Mouse (Mus musculus) left cerebral cortex, postnatal 25 days (tissue): ENCODE data around the gene Aaas. TPM values are rescaled to one million over a fixed set of nuclear protein-coding genes. Genes with fewer than 3 reads are reported as not detected.
A peak's percentile ranks its signal among the peaks of the same experiment; 100 is the strongest.

Experiments
- DNase-seq, 2 experiments: peaks; one replicate each; pipeline ENCODE4 v3.0.0; 2022; ENCODE audit warnings: low spot score in 2 of 2, mixed read lengths in 1 of 2
- intact Hi-C: fragments of 180-260 bp; cut with DNase I; formaldehyde crosslinking; loops from one replicate; pipeline ENCODE4 v1.15.1; 2025
- total RNA-seq, 2 experiments: library from RNA; stranded (reverse); gene quantifications; 2 replicates each; pipeline ENCODE4 v1.2.3; 2021

Aaas gene
- 10 to 100 TPM; 14.0 to 16.6 TPM for total RNA-seq

DNA sequence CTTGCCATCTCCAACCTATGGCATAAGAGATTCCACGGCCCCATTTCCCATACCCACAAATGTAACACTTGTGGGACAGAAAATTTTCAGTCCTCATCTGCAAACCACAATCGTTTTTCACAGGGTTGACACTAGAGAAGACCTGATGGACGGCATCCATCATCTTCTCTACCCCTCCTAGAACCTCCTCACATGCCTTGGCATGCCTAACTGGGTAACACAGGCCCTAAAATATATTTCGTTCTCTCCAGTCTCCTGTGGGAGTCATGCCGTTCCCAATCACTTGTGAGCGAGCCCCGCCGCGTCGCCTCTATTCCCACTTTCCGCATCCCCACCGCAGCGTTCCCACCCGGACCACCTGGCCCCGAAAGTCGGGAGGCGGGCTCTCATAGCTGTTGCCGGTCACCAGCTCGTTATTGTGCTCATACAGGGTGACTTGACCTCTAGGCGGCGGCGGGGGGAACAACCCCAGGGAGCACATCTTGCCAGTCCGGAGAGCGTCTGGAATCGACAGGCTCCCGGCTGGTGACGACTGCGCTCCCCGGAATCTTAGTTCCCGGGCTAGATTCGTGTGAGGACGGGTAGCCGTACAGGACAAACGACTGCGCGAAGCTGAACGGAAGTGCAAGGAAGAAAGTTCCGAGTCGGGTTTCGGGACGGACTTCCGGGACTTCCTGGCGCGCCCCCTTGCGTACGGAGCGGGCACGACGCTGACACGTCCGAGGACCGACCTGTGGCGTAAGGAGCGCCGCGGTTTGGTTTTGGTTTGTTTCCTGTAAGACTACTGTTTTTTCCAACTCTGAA lies at the start of gene Aaas:
Gene Aaas, minus strand, starts transcription at position 634 of the 804 bp plus-strand sequence.
- peak; percentile 94 to 96 for DNase-seq
- intact Hi-C loops, result no loop called here

DNA sequence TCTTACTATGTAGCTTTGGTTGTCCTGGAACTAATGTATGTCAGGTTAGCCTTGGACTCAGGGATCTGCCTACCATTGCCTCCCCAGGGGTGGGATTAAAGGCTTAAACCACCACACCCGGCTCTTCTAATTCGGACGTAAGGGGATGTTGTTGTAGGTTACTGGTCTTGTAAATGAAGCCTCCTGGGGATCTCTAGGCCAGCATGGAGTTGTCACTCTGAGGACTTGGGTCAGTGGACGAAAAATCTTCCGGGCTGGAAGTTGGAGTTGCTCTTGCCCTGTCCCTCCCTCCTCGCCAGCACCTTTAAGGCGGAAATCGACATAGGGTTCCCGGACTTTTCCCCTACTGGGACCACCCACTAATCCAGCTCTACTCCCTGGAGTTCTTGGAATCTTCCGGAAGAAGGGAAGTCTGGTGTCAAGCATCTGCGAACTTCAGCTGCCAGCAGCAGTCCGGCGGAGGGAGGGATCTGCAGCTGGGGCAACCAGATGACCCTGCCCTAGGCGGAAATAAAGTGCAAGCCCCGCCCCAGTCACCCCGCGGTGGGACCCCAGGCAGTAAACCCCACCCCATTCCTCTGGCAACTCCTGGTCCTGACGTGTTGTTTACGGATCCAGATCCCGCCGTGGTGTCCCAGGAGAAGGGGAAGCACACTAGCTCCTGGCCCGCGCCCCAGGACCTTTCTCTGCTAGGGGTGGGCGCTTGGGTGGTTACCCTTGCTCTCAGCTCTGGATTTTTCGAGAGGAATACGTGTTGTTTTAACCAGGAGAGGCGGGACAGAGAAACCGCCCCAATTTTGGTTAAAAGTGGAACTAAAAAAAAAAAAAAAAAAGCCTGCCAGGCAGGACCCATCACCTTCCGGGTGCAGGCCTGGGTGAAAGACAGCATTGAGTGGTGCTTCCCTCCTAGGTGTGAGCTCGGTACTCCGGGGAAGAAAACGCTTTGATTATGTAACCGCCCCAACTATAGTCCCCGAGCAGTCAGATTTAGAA lies 49.0 kb upstream of the Aaas start:
- intact Hi-C loops, result no loop called here
- peak; percentile 46 to 59 for DNase-seq

DNA sequence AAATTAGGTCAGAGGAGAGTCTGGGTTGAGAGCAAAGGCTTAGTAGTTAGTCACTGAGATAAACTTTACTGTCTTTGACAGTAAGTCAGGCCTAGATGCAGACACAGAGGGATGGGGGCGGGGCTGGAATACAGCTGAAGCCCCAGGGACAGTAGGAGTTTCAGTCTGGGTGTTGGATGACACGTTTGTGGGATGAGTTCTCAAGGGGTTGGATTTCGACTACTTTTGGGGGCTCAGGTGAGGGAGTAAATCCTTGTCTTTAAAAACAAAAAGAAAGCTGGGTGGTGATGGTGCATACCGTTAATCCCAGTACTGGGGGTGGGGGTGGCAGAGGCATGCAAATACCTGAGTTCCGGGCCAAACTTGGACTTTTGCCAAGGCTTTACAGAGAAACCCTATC lies 48.1 kb upstream of the Aaas start:
- intact Hi-C loops, result no loop called here
- no peak for DNase-seq

DNA sequence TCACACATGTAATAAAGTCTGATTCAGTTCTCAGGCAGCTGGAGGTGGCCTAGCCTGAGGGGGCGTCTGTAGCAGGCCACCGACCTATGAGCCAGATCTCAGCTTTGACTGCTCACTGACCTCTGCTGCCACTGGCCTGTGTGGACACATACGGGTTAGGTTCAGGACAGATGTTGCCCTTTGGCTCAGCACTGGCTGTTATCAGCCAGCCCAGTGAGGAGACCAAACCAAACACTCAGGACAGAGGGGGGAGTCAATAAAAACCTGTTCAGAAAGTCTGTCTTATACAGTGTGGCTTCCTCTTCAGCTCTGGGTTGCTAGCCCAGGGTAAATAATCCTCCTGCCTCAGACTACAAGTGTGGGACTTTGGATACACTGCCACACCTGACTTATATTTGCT lies 44.5 kb upstream of the Aaas start:
- no peak for DNase-seq
- intact Hi-C loops, result no loop called here

DNA sequence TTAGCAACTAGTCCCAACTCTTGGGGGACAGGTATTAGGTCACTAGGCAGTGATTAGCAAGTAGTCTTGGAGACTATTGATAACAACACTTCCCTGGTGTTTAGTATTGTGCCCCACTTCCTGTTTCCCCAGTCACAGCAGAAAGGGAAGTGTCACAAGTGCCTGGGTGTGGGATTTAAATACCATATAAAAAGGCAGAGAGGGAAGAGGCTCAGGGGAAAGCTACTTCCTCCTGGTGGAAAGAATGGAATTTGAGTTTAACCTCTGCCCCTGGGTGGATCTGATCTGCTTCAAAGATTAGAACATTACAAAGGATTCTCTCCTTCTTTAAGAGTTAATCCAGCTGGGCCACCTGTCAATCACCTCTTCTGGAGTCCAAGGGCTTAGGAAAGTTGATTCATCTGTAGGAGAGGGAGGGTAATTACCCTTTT lies 43.0 kb upstream of the Aaas start:
- no peak for DNase-seq
- intact Hi-C loops, result no loop called here

DNA sequence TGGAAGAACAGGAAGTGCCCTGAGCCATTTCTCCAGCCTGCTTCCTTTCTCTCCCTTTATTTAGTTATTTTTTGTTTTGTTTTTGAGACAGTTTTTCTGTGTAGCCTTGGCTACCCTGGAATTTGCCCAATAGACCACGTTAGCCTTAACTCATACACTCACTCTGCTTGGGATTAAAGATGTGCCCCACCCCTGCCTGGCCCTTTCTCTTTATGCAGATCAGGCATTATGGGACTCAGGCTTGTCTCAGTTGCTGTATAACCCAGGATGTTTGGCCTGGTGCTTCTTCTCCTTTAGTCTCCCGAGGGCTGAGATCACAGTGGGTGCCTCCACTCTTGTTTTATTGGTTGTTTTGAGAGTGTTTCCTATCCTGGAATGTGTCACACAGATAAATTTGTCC lies 41.9 kb upstream of the Aaas start:
- intact Hi-C loops, result no loop called here
- DNase-seq, result no peak

DNA sequence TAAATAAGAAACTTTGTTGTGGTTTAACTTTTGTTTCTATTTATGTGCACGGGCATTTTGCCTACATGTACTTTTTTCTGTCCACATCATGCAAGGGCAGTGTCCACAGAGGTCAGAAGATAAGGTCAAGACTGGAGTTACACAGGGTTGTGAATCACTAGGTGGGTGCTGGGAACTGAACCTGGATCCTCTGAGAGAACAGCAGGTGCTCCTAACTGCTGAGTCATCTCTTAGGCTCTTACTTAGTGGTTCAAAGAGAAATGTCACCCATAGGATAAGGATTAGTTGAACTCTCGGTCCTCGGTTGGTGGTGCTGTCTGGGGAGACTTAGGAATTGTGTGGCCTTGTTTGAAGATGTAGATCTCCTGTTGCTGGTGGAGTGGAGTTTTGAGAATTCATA lies 38.4 kb upstream of the Aaas start:
- DNase-seq, result no peak
- intact Hi-C loops, result no loop called here

DNA sequence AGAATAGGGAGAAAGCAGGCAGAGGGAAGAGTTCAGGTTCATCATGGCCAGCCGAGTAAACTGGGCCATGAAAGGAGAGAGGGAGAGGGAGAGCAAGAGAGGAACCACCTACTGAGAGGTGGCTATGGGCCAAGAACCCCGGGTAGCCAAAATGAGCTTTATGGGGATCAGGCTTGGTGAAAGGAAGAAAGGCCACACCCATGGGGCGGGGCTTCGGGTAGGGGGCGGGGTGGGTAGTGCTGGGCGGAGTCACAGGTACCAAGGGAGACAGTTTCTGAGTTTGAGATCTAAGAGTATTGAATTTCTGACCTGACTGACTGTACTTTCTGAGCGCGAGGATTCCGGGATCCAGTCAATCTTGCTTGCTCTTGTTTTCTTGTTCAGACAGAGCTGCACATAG lies 36.1 kb upstream of the Aaas start:
- intact Hi-C loops, result no loop called here
- no peak for DNase-seq

DNA sequence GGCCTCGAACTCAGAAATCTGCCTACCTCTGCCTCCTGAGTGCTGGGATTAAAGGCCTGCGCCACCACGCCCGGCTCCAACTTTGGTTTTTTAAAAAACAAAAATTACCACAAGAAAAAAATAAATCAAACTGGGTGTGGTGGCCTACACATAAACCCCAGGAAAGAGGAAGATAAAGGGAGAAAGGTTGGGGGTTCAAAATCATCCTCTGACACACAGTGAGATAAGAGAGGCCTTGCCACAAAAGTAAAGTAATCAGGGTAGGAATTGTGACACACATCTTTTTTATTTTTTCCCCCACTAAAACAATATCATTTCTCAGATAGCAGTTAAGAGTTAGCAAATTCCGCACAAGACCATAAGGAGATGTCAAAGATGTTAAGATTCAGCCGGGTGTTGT lies 33.1 kb upstream of the Aaas start:
- DNase-seq, result no peak
- intact Hi-C loops, result no loop called here

DNA sequence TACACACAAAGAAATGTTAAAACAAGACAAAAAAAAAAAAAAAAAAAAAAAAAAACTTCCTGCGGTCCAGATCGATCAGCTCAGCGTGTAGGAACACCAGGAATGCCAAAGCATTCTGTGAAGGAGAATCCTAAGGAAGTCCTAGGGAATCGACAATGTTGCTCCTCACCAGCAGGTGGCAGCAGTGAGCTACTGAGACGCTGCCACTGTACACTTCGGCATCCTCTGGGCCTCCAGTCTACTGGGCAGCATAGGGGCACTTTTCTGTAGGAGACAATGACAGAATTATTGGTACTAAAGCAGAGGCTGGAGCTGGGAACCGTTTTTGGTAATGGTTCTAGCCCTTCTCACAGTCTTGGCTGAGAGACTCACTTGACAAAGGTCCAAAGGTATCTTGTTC lies 31.0 kb upstream of the Aaas start:
- peak; percentile 85 for DNase-seq
- intact Hi-C loops, result loop anchor here (1.0 to 2.0 kb wide), 2 partner anchors 40 to 63 kb away; partner anchors contain the start of gene Amhr2

DNA sequence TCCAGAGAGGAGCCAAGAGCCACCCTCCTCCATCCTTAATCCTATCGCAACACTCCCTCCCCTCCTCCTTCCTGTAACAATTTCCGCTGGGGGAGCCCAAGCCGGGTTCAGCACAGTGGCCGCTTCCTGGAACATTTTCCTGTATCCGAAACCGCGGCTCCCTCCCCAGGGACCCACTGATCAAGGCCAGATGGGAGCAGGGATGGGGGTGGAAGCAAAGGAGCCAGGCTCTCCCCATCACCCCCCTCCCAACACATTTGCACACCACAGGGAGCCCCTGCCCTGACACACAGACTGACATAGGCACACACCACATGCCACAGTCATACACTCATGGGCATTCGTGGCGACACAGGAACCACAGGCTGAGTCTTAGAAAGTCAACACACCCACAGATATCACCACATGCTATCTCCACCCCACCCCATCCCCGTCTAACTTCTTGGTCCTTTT lies 27.3 kb upstream of the Aaas start:
- no peak for DNase-seq
- intact Hi-C loops, result loop anchor here (5.0 kb wide), 1 partner anchor 36 kb away; no protein-coding TSS in a partner anchor

DNA sequence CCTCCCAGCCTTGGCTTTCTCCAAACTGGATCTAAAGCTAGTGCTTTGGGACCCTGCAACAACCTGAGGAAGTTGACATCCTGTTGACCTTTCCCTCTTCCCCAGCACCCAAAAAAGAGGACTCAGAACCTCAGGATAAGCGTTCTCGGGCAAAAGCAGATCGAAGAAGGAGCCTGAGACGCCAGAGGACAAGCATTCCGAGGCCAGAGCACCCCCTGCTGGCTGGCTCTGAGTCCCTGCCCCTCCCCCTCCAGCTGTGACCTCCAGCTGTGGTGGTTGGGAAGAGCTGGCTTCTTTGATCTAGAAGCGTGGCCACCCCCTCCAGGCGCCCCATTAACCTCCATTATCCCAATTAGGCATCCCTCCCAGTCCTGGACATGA lies 26.6 kb upstream of the Aaas start:
- peak; percentile 69 to 71 for DNase-seq
- intact Hi-C loops, result loop anchor here (5.0 kb wide), 1 partner anchor 35 kb away; no protein-coding TSS in a partner anchor

DNA sequence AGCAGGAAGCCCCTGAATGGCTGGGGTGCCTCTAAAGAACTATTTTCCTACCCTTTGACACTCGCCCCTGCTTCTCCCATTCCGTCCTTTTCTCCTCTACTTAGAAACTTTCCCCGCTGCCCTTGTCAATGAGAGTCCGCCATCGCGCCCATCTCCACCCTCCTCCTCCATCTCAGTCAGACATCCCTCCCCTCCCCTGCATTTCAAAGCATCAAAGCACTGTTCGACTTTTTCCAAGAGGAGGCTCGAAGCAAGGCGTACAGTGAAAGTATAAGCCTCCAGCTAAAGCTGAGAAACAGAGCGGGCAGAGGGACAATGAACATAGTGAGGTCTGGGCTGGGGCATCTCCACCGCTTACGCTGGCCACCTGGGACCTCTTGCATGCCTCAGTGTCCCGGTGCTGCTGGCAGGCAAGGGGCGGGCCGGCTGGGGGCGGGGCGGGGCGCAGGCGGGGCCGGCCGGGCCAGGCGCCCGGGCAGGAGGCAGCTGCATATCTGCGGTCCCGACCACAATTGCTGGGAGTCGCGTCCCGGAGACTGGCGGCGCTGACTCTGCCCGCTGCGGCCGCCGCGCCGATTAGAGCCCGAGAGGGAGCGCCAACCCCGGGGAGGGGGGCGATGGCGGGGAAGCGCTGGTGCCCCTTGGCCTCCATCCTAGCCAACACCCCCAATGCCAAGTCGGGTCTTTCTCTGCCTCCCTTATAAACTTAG lies 26.0 kb upstream of the Aaas start:
- peak in 1 of 2 experiments; percentile 12 for DNase-seq
- intact Hi-C loops, result loop anchor here (1.0 to 5.0 kb wide), 2 partner anchors 21 to 34 kb away; no protein-coding TSS in a partner anchor

DNA sequence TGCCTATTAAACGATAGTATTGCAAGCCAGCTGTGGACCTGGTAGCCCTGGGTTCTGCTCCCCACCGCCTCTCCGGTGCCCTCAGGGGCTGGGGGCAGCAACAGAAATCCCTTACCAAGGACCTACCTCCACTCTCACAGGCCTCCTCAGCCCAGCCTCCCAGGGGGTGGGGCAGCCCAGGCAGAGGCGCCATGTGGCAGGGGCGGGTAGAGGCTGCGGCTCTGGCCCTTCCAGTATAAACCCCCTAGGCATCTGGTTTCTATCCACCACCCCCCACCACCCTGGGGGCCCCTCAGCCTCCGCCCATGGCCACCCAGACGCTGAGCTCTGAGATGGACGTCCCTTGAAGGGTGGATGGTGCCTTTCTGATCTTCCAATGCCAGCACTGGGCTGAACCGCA lies 20.2 kb upstream of the Aaas start:
- intact Hi-C loops, result no loop called here
- DNase-seq, result no peak

DNA sequence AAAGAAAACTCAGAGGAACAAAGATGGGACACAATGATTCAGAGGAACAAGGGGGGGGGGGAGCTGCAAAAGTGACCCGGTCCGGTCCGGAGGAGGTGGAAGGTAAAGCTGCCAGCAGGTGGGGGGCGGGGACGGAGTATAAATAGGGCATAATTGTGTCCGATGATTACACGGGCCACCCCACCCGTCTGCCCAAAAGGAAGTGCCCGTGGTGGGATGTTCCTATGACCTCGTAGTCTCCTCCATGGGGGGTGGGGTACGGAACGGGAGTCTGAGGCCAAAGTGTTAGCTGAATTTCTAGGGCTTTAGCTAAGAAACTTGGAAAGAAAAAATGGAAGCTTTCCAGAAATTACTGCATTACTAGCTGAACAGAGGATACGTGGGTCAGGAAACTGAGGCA lies 19.4 kb upstream of the Aaas start:
- intact Hi-C loops, result no loop called here
- DNase-seq, result no peak

DNA sequence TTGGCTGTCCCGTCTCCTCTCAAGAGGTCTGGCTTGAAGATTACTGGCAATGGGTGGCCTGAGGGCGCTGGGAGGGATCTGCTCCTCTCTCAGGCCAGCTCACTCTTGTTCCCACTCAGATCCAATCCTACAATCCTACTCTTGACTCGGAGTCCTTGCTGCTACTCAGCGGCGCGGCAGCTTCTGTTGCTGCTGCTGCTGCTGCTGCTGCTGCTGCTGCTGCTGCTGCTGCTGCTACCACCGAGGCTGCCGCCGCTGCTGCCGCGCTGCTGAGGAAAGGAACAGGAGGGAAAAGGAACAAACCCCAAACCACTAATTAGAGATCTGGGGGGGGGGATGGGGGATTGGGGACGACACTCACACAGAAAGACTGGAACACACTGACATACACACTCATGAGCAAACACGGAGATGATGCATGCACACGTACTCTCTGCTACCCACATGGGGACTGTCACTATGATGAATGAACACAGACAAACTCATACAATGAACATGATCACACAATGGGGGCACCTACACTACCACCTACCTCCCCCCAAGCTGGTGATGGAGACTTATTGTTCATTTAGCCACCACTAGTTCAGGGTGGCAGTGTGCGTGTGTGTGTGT lies 16.3 kb upstream of the Aaas start, which contains the start of gene Sp7:
Gene Sp7, minus strand, starts transcription at position 450 of the 612 bp plus-strand sequence.
- DNase-seq, result no peak
- intact Hi-C loops, result no loop called here

DNA sequence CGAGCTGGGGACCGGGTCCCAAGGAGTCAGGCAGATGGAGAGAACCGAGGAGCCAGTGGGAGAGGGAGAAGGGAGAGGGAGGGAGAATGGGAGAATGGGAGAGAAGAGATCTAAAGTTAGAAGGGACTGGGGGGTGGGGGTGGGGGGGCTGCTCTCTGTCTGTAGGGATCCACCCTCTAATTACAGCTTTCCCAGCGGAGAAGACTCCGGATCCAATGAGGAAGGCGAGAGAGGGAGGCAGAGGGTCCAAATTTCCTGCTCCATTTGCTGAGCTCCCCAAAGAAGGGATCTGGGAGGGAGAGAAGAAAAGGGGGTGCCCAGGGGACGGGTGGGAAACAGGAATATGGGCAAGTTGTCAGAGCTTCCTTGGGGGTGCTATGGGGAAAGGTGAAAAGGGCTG lies 15.7 kb upstream of the Aaas start:
- intact Hi-C loops, result no loop called here
- no peak for DNase-seq

DNA sequence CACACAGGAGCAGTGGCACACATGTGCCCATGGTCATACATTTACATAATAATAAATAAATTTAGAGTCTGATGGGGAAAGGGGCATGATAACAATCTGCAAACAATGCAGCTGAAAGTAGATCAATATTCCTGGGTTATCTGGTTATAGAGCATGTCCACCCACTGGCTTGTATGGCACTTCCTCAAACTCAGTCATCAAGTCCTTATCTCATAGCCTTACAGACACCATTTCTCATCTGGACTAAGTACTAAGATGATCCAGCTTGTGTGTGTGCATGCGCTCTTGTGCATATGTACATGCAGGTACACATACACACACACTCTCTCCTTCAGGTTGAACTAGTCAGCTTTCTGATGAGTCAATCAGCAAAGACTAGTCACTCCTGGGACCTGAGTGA lies 14.1 kb upstream of the Aaas start:
- intact Hi-C loops, result no loop called here
- DNase-seq, result no peak

DNA sequence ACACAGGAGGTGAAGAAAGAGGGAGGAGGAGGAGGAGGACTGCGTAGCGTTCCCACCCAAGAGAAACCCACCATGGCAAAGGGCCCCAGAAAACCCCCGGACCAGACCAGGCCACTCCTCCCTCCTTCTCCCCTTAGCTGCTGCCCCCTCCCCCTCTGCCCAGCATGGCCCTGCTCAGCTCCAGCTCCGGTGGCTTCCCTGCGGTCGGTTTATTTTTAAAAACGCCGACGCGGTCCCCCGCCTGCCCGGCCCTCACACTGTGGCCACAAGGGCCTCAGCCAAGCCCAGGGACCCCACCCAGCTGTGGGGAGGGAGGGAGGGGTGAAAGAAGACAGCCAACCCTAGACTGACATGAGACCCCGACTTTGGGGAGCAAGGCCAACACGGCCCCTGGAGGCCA lies 12.1 kb upstream of the Aaas start:
- intact Hi-C loops, result no loop called here
- DNase-seq, result no peak
